Mouse (Mus musculus): ENCODE results near the gene Gm17655. TPM values are rescaled to one million over a fixed set of nuclear protein-coding genes. Genes with fewer than 3 reads are reported as not detected.
"Not testable (repeated sequence)": the region's sequence is repeated elsewhere in the genome, so short reads cannot be mapped to it uniquely, and the experiment has no call there.

Gene Gm17655
- total RNA-seq (2021) (1 to 10 TPM in 1 of 2 experiments, under 1 TPM in 1; 0.98 to 3.1 TPM), polyA plus RNA-seq (2012; rRNA removed) (0.12 and 0.53 TPM in 2 replicates)
- long read RNA-seq: 0 reads

DNA sequence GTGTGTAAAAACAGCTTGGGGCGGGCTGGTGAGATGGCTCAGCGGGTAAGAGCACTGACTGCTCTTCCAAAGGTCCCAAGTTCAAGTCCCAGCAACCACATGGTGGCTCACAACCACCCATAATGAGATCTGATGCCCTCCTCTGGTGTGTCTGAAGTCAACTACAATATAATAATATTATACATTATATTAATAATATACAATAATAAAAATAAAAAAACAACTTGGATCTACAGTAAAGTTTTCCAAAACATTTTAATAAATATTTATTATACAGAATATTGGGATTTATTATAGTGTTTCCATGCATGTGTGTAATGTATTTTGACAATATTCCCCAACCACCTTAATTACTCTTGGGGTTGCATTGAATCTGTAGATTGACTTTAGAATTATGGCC is at the start of gene Gm17655:
Gm17655 (minus strand) TSS at position 101 of the 400 bp plus-strand sequence.
- H3K27me3 ChIP-seq (ENCODE audit: control insufficient read depth, insufficient read depth, low read length); H3K79me2 ChIP-seq (replicated peaks; ENCODE audit: control insufficient read depth, insufficient read depth, low read length); H3K4me3 ChIP-seq; H3K9ac ChIP-seq (ENCODE audit: low read depth, low read length); H3K36me3 ChIP-seq (ENCODE audit: control insufficient read depth, insufficient read depth, low read length); H3K27ac ChIP-seq; H3K4me1 ChIP-seq (ENCODE audit: control insufficient read depth, insufficient read depth, low read length); intact Hi-C loops (cut with DNase I); DNase-seq: not testable (repeated sequence)
- WGBS: 82% methylated on average over 2 of the region's 2 CpGs

DNA sequence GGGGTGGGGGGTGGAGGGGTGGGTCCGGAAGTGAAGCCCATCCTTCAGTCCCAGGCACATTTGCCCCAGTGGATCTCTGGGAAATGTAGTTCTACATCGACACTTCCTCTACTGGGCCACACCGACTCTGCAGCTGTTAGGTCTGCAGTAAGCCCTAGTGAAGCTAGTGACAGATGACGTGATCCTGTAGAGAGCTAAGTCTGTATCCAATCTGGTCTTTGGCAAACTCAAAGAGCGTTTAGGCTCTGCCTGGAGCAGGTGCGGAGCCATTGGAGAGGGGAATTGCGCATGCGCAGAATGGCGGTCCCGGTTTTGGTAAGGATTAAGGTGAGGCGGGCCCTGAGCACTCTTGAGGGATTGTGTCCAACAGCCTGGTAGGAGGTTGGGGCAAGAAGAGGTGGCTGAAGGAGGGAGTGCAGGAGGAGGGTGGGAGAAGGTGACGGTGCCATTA is 37.7 kb upstream of the Gm17655 start, which contains the start of gene Zfp605:
Zfp605 (plus strand) TSS at position 102 of the 451 bp plus-strand sequence.
- peak; percentile 90 for DNase-seq
- H3K9ac ChIP-seq (ENCODE audit: low read depth, low read length): peak within 1 kb of the TSS; percentile 55
- intact Hi-C loops (cut with DNase I): loop anchor here (10.0 kb wide), 1 partner anchor 185 kb away; the partner anchor contains the start of gene Gm15446
- TF ChIP-seq CTCF (IDR thresholded peaks at IDR 0.05) (0 out of 2 replicates have a peak, but pooled peaks have one; percentile 7), EP300 (IDR thresholded peaks at IDR 0.05; ENCODE audit: insufficient read depth, low read depth, low read length) (0 out of 2 replicates have a peak, but pooled peaks have one; percentile 44), POLR2A (IDR thresholded peaks at IDR 0.05; ENCODE audit: insufficient read depth, low read depth, low read length) (peak; percentile 31)
- WGBS: under 1% methylated on average over 12 of the region's 12 CpGs
- H3K4me1 ChIP-seq (ENCODE audit: control insufficient read depth, insufficient read depth, low read length): no peaks in the 10 kb centered on the region
- no peaks in the 10 kb centered on the region for H3K36me3 ChIP-seq (ENCODE audit: control insufficient read depth, insufficient read depth, low read length)
- peak within 1 kb of the TSS; percentile 95 for H3K4me3 ChIP-seq
- H3K27ac ChIP-seq: peak within 1 kb of the TSS; percentile 82
- H3K27me3 ChIP-seq (ENCODE audit: control insufficient read depth, insufficient read depth, low read length): no peaks in the 10 kb centered on the region
- H3K79me2 ChIP-seq (replicated peaks; ENCODE audit: control insufficient read depth, insufficient read depth, low read length): no peaks in the 10 kb centered on the region

DNA sequence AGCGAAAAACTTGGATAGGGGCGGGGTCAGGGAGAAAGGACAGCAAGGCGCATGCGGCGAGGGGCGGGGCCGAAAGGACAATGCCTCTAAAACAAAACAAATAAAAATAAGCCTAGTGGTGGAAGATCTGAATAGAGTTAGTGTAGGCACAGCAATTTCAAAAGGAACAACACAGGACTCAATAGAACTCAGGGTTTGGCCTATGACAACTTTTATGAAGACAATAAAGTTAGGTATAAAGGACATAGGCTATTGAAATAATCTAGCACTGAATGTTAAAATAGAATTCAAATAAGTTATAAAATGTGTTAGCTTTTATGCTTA is 36.0 kb upstream of the Gm17655 start:
- no peaks in the 10 kb centered on the region for H3K79me2 ChIP-seq (replicated peaks; ENCODE audit: control insufficient read depth, insufficient read depth, low read length)
- no peak overlapping the region for H3K9ac ChIP-seq (ENCODE audit: low read depth, low read length)
- H3K36me3 ChIP-seq (ENCODE audit: control insufficient read depth, insufficient read depth, low read length): no peaks in the 10 kb centered on the region
- H3K27me3 ChIP-seq (ENCODE audit: control insufficient read depth, insufficient read depth, low read length): no peaks in the 10 kb centered on the region
- TF ChIP-seq POLR2A (IDR thresholded peaks at IDR 0.05; ENCODE audit: insufficient read depth, low read depth, low read length) (no peak), CTCF (IDR thresholded peaks at IDR 0.05) (peak; percentile 59)
- 0% methylated on average over 7 of the region's 7 CpGs for WGBS
- intact Hi-C loops (cut with DNase I): loop anchor here (10.0 kb wide), 1 partner anchor 183 kb away; the partner anchor contains the start of gene Gm15446
- no peak for DNase-seq
- peak overlapping the region; percentile 98 for H3K4me3 ChIP-seq
- peak overlapping the region; percentile 96 for H3K27ac ChIP-seq
- H3K4me1 ChIP-seq (ENCODE audit: control insufficient read depth, insufficient read depth, low read length): no peaks in the 10 kb centered on the region

DNA sequence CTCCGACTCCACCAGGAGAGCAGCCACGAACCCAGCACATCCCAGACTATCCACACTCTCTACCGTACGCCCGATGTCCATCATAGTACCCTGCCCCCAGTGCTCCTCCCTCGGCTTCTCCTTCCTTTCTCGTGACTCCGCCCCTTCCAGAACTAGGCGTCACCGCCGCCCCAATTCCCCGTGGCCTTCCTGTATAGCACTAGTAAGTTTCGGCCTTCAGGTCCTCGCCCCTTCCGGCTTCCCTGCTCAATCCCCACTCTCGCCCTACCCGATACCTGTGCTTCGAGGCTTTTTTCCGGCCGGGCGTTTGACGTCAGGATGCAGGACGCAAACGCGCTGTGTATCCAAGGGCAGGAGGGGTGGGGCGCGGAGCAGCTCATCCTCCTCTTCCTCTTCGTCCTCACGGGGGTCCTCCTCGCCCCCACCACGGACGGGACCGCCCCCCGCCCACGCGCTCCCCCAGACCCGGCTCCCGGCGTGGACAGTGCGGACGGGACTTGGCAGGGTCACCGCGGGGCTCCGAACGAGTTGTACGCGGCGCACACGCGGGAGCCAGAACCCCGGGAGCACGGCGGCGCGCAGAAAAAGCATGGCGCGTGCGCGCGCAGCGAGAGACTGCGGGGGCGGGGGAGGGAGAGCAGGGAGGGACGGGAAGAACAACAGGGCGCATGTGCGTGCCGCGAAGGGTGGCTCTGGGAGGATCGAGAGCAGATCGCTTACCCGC is 35.4 kb upstream of the Gm17655 start, which contains the start of gene Gtpbp6:
Gtpbp6 (minus strand) TSS at position 617 of the 724 bp plus-strand sequence.
- peak; percentile 51; the same call in 1 of the 2 replicates for TF ChIP-seq EP300 (IDR thresholded peaks at IDR 0.05; ENCODE audit: insufficient read depth, low read depth, low read length)
- peak; percentile 80 for TF ChIP-seq POLR2A (IDR thresholded peaks at IDR 0.05; ENCODE audit: insufficient read depth, low read depth, low read length)
- TF ChIP-seq CTCF (IDR thresholded peaks at IDR 0.05): no peak
- under 1% methylated on average over 71 of the region's 71 CpGs for WGBS
- Histone ChIP-seq H3K9ac (ENCODE audit: low read depth, low read length) (peak within 1 kb of the TSS; percentile 92), H3K36me3 (ENCODE audit: control insufficient read depth, insufficient read depth, low read length) (no peaks in the 10 kb centered on the region), H3K27ac (peak within 1 kb of the TSS; percentile 96), H3K4me1 (ENCODE audit: control insufficient read depth, insufficient read depth, low read length) (no peaks in the 10 kb centered on the region), H3K27me3 (ENCODE audit: control insufficient read depth, insufficient read depth, low read length) (no peaks in the 10 kb centered on the region), H3K4me3 (peak within 1 kb of the TSS; percentile 98), H3K79me2 (replicated peaks; ENCODE audit: control insufficient read depth, insufficient read depth, low read length) (no peaks in the 10 kb centered on the region)
- peak; percentile 93 to 96 for DNase-seq
- intact Hi-C loops (cut with DNase I): loop anchor here (1.0 to 10.0 kb wide), 3 partner anchors 28 to 183 kb away; partner anchors contain the start of genes Chfr, Gm15446 and Golga3

DNA sequence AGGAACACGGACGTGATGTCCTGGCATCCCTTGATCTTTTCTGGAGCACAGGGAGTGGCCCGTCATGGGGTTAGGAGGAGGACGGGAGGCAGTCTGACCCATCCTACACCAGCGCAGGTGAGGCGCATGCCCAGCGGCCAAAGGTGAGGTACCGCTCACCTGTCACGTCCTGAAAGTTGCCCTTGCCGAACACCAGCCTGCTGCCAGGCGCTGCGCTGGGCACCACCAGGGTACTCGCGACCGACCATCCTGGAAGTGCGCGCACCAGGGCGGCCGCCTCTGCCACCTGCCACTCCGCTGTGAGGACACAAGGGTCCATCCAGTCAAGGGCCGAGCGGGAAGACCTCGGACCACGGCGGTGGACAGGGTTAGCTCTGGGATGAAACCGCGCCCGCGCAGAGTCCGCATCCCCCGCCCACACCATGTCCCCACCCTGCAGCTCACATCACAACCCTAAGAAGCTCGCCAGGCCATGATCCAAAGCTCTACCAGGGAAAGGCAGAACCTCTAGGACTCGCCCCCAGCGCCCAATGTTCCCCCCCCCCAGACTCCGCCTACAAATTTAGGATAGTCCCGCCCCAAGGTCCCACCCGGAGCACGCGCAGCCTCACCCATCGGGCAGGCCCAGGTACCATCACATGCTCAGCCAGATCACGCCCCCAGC is 34.7 kb upstream of the Gm17655 start:
- Histone ChIP-seq H3K9ac (ENCODE audit: low read depth, low read length) (peak overlapping the region; percentile 92), H3K27me3 (ENCODE audit: control insufficient read depth, insufficient read depth, low read length) (no peaks in the 10 kb centered on the region; the same call in 1 of the 2 replicates), H3K36me3 (ENCODE audit: control insufficient read depth, insufficient read depth, low read length) (no peaks in the 10 kb centered on the region), H3K4me1 (ENCODE audit: control insufficient read depth, insufficient read depth, low read length) (no peaks in the 10 kb centered on the region), H3K4me3 (peak overlapping the region; percentile 98), H3K27ac (peak overlapping the region; percentile 96), H3K79me2 (replicated peaks; ENCODE audit: control insufficient read depth, insufficient read depth, low read length) (no peaks in the 10 kb centered on the region)
- TF ChIP-seq CTCF (IDR thresholded peaks at IDR 0.05): no peak
- no peak for TF ChIP-seq POLR2A (IDR thresholded peaks at IDR 0.05; ENCODE audit: insufficient read depth, low read depth, low read length)
- TF ChIP-seq EP300 (IDR thresholded peaks at IDR 0.05; ENCODE audit: insufficient read depth, low read depth, low read length): no peak
- intact Hi-C loops (cut with DNase I): loop anchor here (1.0 to 10.0 kb wide), 3 partner anchors 28 to 182 kb away; partner anchors contain the start of genes Chfr, Gm15446 and Golga3
- WGBS: 19% methylated on average over 41 of the region's 41 CpGs
- peak in 1 of 2 experiments; percentile 46 for DNase-seq

All from heart, adult 2 months (tissue).